Mouse (Mus musculus): ENCODE data around the gene Plcb4. TPM values are rescaled to one million over a fixed set of nuclear protein-coding genes. Genes with fewer than 3 reads are reported as not detected.

The Plcb4 gene
- polyA plus RNA-seq, 1 experiment from 2014 or later = 36.3 TPM

DNA sequence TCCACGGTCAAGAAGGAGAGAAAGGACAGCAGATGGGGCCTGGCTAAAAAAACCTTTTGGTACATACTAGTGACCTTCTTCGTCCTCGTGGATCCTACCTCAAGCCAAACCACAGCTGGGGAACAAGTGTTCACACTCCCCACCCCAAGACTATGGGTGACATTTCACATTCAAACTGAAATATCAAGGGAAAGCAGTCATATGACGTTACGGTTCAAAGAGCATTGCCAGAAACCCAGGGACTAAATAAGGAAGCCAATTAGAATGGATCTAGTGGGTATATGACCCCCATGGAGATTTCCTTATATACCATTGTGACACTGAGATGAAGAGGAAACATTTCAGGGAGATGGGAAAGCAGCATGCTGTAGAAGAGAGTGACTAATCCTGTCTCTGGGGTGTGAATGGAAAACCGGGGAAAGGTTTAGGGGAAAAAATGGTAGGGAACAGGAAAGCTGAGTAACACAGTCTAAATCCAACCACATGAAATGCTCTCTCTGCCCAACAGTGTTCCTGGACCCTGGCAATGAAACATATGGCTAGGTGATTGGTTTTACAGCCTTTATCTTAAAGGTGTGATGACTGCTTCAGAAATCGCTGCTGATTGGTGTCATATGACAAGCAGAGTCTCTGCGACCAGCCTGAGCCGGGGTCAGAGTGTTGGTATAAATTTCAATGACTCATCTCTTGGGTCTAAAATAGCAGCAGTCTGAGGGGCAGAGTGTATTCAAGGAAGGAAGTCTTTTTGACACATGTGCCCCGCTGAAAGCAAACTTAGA is 114.6 kb downstream of the Plcb4 start:
- Histone ChIP-seq H3K27ac (ENCODE audit: low read depth, low read length) (no peak overlapping the region), H3K36me3 (ENCODE audit: control insufficient read depth, insufficient read depth, low read length) (no peaks in the 10 kb centered on the region), H3K9ac (ENCODE audit: low read depth, low read length) (no peak overlapping the region), H3K4me1 (ENCODE audit: control insufficient read depth, insufficient read depth, low read depth, low read length) (no peaks in the 10 kb centered on the region), H3K4me2 (ENCODE audit: low read length) (no peak overlapping the region), H3K4me3 (ENCODE audit: low read length) (no peak overlapping the region), H3K27me3 (replicated peaks; ENCODE audit: control insufficient read depth, insufficient read depth, low read length) (no peaks in the 10 kb centered on the region), H3K9me3 (ENCODE audit: control insufficient read depth, low read length) (no peaks in the 10 kb centered on the region)
- ATAC-seq = no peak
- 72% methylated on average over 10 of the region's 10 CpGs for whole genome bisulfite sequencing

DNA sequence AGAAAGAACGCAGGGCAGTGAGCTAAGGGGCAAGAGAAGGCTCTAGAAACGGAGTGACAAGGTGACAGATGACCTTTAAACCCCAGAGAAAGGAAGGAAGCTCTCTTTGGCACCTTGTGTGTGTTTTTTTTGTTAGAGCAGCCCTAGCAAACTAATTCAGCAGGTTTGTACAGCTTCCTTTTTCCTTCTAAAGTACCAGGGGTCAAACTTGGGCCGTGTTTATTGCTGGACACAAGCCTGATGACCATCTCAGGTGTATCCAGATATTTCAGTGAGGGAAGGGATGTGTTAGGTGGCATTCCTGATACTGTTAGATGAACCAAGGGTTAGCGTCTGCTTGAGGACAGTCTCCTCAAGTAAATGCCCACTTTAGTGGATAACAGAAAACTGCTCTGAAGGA is 116.2 kb downstream of the Plcb4 start:
- no peaks in the 10 kb centered on the region for H3K9me3 ChIP-seq (ENCODE audit: control insufficient read depth, low read length)
- no peak overlapping the region for H3K9ac ChIP-seq (ENCODE audit: low read depth, low read length)
- no peak overlapping the region for H3K4me2 ChIP-seq (ENCODE audit: low read length)
- WGBS = 74% methylated on average over 4 of the region's 4 CpGs
- no peaks in the 10 kb centered on the region for H3K4me1 ChIP-seq (ENCODE audit: control insufficient read depth, insufficient read depth, low read depth, low read length)
- H3K36me3 ChIP-seq (ENCODE audit: control insufficient read depth, insufficient read depth, low read length) = no peaks in the 10 kb centered on the region
- H3K27me3 ChIP-seq (replicated peaks; ENCODE audit: control insufficient read depth, insufficient read depth, low read length) = no peaks in the 10 kb centered on the region
- no peak overlapping the region for H3K27ac ChIP-seq (ENCODE audit: low read depth, low read length)
- no peak for ATAC-seq
- H3K4me3 ChIP-seq (ENCODE audit: low read length) = no peak overlapping the region

DNA sequence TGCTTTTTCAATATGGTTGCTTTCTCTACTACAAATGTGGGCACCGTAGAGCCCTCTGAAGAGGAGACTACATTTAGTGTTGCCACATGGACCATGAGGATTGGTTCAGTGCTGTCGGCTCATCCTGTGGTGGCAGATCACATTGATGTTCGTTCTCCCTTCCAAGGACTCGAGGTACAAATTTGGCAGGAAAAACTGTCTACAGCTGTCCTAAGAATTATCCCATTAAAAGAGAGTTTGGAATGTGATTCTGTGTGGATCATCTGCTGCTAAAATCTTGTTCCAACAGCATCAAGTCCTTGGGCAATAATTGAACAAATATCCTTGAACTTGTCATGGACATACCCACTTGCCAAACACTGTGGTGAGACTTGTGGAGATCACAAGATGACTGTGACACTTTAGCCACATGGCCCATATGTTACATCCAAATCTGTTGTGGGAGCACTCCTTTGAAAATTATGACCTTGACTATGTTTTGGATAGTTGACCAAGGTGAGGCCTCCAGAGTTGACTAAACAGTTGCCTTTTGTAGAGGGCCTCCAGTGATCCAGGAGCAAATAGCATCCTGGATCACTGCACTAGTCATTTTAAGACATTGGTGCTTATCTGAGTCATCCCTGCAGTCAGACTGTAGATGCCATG is 117.4 kb downstream of the Plcb4 start:
- ATAC-seq = no peak

DNA sequence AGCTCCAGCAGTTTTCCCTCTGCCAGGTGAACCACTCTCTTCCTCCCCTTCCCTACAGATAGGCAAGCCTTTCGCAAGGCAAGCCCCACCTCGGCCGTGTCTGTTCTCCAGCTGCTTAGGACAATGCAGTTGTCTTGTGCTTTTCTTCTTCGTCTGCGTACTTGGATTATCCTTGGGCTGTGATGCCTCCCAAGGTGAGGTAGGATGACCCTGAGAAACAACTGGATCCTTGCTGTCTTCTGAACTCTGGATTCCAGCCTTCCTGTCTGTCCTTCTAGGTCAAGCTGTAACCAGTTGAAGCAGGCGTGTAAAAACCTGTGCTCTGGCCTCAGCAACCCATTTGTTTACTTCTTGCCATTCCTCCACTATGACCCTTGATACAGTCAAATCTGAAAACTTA is 122.6 kb downstream of the Plcb4 start:
- Histone ChIP-seq H3K4me2 (ENCODE audit: low read length) (no peak overlapping the region), H3K36me3 (ENCODE audit: control insufficient read depth, insufficient read depth, low read length) (no peaks in the 10 kb centered on the region), H3K27me3 (replicated peaks; ENCODE audit: control insufficient read depth, insufficient read depth, low read length) (no peaks in the 10 kb centered on the region), H3K9me3 (ENCODE audit: control insufficient read depth, low read length) (no peaks in the 10 kb centered on the region), H3K9ac (ENCODE audit: low read depth, low read length) (no peak overlapping the region), H3K4me3 (ENCODE audit: low read length) (no peak overlapping the region), H3K4me1 (ENCODE audit: control insufficient read depth, insufficient read depth, low read depth, low read length) (no peaks in the 10 kb centered on the region), H3K27ac (ENCODE audit: low read depth, low read length) (no peak overlapping the region)
- no peak for ATAC-seq
- WGBS = 85% methylated on average over 6 of the region's 6 CpGs

More for the DNA sequence above, 117.4 kb downstream of the Plcb4 start:
- H3K27me3 ChIP-seq (replicated peaks; ENCODE audit: control insufficient read depth, insufficient read depth, low read length) = no peaks in the 10 kb centered on the region
- H3K27ac ChIP-seq (ENCODE audit: low read depth, low read length) = no peak overlapping the region
- WGBS = 85% methylated on average over 4 of the region's 4 CpGs
- no peaks in the 10 kb centered on the region for H3K4me1 ChIP-seq (ENCODE audit: control insufficient read depth, insufficient read depth, low read depth, low read length)
- no peak overlapping the region for H3K4me3 ChIP-seq (ENCODE audit: low read length)
- H3K4me2 ChIP-seq (ENCODE audit: low read length) = no peak overlapping the region
- no peaks in the 10 kb centered on the region for H3K9me3 ChIP-seq (ENCODE audit: control insufficient read depth, low read length)
- H3K9ac ChIP-seq (ENCODE audit: low read depth, low read length) = no peak overlapping the region
- H3K36me3 ChIP-seq (ENCODE audit: control insufficient read depth, insufficient read depth, low read length) = no peaks in the 10 kb centered on the region

DNA sequence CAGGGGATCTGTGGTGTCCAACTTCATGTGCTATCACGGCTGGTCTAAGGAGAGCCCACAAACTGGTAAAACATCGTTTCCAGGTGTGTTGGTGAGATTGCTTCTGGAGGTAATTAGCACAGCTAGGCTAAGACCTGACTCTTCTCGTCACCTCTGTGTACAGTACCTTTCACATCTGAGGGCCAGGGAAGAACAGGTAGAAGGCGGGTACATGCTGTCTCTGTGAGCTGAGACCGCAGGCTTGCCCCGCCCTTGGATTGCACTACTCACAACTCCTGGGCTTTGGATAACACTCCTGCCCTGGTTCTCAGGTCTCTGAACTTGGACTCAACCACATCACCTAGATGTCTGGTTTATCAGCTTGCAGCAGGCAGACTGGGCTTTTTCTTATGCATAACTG is 128.6 kb downstream of the Plcb4 start:
- no peak overlapping the region for H3K4me2 ChIP-seq (ENCODE audit: low read length)
- 97% methylated on average over 6 of the region's 6 CpGs for WGBS
- H3K27ac ChIP-seq (ENCODE audit: low read depth, low read length) = no peak overlapping the region
- no peaks in the 10 kb centered on the region for H3K27me3 ChIP-seq (replicated peaks; ENCODE audit: control insufficient read depth, insufficient read depth, low read length)
- no peak overlapping the region for H3K4me3 ChIP-seq (ENCODE audit: low read length)
- ATAC-seq = no peak
- no peaks in the 10 kb centered on the region for H3K4me1 ChIP-seq (ENCODE audit: control insufficient read depth, insufficient read depth, low read depth, low read length)
- H3K9ac ChIP-seq (ENCODE audit: low read depth, low read length) = no peak overlapping the region
- H3K36me3 ChIP-seq (ENCODE audit: control insufficient read depth, insufficient read depth, low read length) = no peaks in the 10 kb centered on the region
- no peaks in the 10 kb centered on the region for H3K9me3 ChIP-seq (ENCODE audit: control insufficient read depth, low read length)

DNA sequence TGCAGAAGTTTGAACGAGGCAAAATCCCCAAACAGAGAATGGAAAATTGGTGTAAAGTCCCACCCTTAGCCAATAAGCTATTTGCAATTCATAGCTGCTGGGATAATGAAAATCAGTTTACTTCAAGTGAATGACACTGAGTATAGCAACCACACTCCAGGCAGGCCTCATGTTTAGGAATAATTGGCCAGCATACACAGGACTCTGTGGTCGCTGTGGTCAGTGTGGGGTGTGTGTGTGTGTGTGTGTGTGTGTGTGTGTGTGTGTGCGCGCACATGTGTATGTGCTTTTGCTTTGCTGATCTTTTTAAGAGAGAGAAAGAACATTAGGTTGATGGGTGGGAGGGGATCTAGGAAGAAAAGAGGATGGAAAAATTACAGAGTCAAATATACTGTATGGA is 134.1 kb downstream of the Plcb4 start:
- no peak overlapping the region for H3K9ac ChIP-seq (ENCODE audit: low read depth, low read length)
- no peak overlapping the region for H3K4me3 ChIP-seq (ENCODE audit: low read length)
- no peaks in the 10 kb centered on the region for H3K9me3 ChIP-seq (ENCODE audit: control insufficient read depth, low read length)
- ATAC-seq = no peak
- WGBS = 87% methylated on average over 4 of the region's 4 CpGs
- H3K36me3 ChIP-seq (ENCODE audit: control insufficient read depth, insufficient read depth, low read length) = no peaks in the 10 kb centered on the region
- H3K27me3 ChIP-seq (replicated peaks; ENCODE audit: control insufficient read depth, insufficient read depth, low read length) = no peaks in the 10 kb centered on the region
- no peak overlapping the region for H3K27ac ChIP-seq (ENCODE audit: low read depth, low read length)
- H3K4me2 ChIP-seq (ENCODE audit: low read length) = no peak overlapping the region
- peaks cover 6% of the 10 kb centered on the region for H3K4me1 ChIP-seq (ENCODE audit: control insufficient read depth, insufficient read depth, low read depth, low read length)

DNA sequence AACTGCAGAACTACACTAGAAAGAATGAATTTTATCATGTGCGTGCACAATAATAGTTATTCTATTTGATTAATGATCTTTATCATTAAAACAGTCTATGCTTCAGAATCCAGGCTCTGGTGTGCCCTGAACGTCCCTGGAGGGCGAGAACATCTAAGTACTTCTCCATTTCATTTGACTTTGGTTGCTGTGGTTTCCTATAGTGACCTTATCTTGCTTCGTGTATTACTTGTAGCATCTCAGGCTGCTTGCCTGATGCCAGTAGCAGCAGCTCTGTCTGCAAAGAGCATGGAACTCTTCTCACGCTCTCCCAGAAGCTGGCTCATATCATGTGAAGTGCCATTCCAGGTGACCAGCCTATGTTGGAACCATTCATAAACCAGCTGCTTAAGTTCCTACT is 137.9 kb downstream of the Plcb4 start:
- H3K4me1 ChIP-seq (ENCODE audit: control insufficient read depth, insufficient read depth, low read depth, low read length) = peaks cover 9% of the 10 kb centered on the region
- no peaks in the 10 kb centered on the region for H3K36me3 ChIP-seq (ENCODE audit: control insufficient read depth, insufficient read depth, low read length)
- H3K27me3 ChIP-seq (replicated peaks; ENCODE audit: control insufficient read depth, insufficient read depth, low read length) = no peaks in the 10 kb centered on the region
- no peak for ATAC-seq
- 87% methylated on average over 5 of the region's 5 CpGs for WGBS
- no peak overlapping the region for H3K9ac ChIP-seq (ENCODE audit: low read depth, low read length)
- no peak overlapping the region for H3K4me3 ChIP-seq (ENCODE audit: low read length)
- H3K4me2 ChIP-seq (ENCODE audit: low read length) = no peak overlapping the region
- no peaks in the 10 kb centered on the region for H3K9me3 ChIP-seq (ENCODE audit: control insufficient read depth, low read length)
- H3K27ac ChIP-seq (ENCODE audit: low read depth, low read length) = no peak overlapping the region

DNA sequence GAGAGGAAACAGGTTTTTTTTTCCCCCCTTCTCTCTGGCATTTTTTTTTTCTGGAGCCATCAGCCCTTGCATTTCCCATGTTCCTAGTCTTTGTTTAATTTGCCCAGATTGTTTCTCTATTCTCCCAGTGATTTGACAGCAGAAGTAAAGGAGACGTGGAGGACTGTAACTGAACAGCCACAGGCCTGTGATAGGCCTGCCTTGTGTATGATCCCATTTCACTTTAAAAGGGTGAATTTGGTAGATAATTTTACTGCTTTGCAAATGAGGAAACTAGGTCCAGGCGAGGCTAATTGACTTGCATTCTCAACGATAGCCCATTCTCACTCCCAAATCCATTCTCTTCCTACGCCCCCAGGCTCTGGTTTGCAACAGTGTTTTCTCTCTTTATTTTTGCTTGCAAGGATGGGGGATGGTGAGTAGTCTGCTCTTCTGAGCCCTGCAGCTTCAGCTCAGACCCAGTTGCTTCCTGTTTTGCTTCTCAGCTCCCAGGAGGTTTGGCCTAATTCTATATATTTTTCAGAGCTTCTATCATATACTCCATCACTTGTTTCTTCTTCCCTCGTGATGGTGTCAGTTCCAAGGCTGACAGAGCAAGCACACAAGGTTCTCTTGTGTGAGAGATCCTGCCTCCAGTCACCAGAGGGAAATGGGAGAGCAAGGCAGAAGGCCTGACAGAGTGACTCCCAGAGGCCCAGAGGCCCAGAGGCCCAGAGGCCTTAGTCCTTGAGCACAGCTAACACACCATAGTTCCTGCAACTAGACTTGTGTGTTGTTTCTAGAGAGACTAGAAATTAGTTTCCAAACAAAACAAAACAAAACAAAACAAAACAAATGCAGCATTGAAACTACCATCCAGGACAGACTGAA is 139.1 kb downstream of the Plcb4 start:
- Histone ChIP-seq H3K4me3 (ENCODE audit: low read length) (no peak overlapping the region), H3K4me2 (ENCODE audit: low read length) (no peak overlapping the region), H3K27ac (ENCODE audit: low read depth, low read length) (peak overlapping the region; percentile 63), H3K27me3 (replicated peaks; ENCODE audit: control insufficient read depth, insufficient read depth, low read length) (no peaks in the 10 kb centered on the region), H3K9ac (ENCODE audit: low read depth, low read length) (no peak overlapping the region), H3K4me1 (ENCODE audit: control insufficient read depth, insufficient read depth, low read depth, low read length) (peaks cover 9% of the 10 kb centered on the region), H3K36me3 (ENCODE audit: control insufficient read depth, insufficient read depth, low read length) (no peaks in the 10 kb centered on the region), H3K9me3 (ENCODE audit: control insufficient read depth, low read length) (no peaks in the 10 kb centered on the region)
- 29% methylated on average over 5 of the region's 5 CpGs for WGBS
- peak; percentile 76 for ATAC-seq

DNA sequence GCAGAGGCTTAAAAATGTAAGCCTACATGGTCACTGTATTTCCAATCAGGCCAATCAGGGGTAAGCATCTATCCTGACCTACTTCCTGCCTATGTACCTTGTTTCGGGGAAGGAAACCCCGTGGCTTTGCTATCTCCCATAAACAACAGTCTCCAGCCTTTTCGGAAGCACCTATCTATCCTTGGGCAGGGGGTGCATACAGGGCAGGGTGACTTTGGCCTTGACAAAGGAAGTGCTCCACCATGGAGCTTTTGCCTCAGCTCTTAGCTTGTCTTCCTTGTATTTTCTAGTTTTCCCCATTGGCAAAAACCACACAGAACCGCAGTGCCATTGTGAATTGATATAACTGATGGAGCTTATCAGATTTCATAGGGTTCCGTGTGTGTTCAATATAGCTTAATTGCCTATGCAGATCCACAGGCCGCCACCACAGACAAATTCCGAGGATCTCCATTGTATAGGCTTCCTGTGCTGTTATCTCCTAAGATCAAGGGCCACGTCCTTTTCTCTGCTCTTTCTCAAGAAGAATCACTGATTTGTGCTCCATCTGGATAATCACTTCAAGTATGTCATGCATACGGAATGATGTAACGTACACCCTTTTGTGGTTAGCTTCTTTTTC is 140.4 kb downstream of the Plcb4 start:
- Histone ChIP-seq H3K27me3 (replicated peaks; ENCODE audit: control insufficient read depth, insufficient read depth, low read length) (no peaks in the 10 kb centered on the region), H3K9me3 (ENCODE audit: control insufficient read depth, low read length) (no peaks in the 10 kb centered on the region), H3K4me1 (ENCODE audit: control insufficient read depth, insufficient read depth, low read depth, low read length) (peaks cover 9% of the 10 kb centered on the region), H3K4me2 (ENCODE audit: low read length) (no peak overlapping the region), H3K4me3 (ENCODE audit: low read length) (no peak overlapping the region), H3K27ac (ENCODE audit: low read depth, low read length) (no peak overlapping the region), H3K36me3 (ENCODE audit: control insufficient read depth, insufficient read depth, low read length) (no peaks in the 10 kb centered on the region), H3K9ac (ENCODE audit: low read depth, low read length) (no peak overlapping the region)
- no peak for ATAC-seq
- 77% methylated on average over 10 of the region's 10 CpGs for WGBS

Data from hindbrain, embryonic 16.5 days (tissue).